Mouse (Mus musculus) embryonic facial prominence, embryonic 10.5 days (tissue): ENCODE measurements around the gene Rpa2. TPM values are rescaled to one million over a fixed set of nuclear protein-coding genes. Genes with fewer than 3 reads are reported as not detected.
"Not testable (repeated sequence)": the region's sequence is repeated elsewhere in the genome, so short reads cannot be mapped to it uniquely, and the experiment has no call there.

Experiments used
- DNase-seq: peaks from one replicate; pipeline ENCODE4 v3.0.0-alpha.2; 2017; ENCODE audit warnings: low spot score
- H3K27ac ChIP-seq: fragments of 300-500 bp; sonication (generic); replicated peaks from 2 replicates; pipeline ENCODE4 v1.5.1; 2016; ENCODE audit warnings: mild to moderate bottlenecking
- H3K27me3 ChIP-seq: fragments of 300-500 bp; sonication (generic); replicated peaks from 2 replicates; pipeline ENCODE4 v1.6.1; 2016; ENCODE audit warnings: low read depth, mild to moderate bottlenecking; ENCODE audit not compliant: poor library complexity, severe bottlenecking
- H3K36me3 ChIP-seq: fragments of 300-500 bp; sonication (generic); replicated peaks from 2 replicates; pipeline ENCODE4 v1.6.1; 2016; ENCODE audit warnings: mild to moderate bottlenecking, moderate library complexity
- H3K4me1 ChIP-seq: fragments of 300-500 bp; sonication (generic); 2 replicates; pipeline ENCODE4 v1.6.1; 2016
- H3K4me3 ChIP-seq: fragments of 300-500 bp; sonication (generic); 2 replicates; pipeline ENCODE4 v1.5.1; 2016; ENCODE audit warnings: mild to moderate bottlenecking, moderate library complexity
- H3K9me3 ChIP-seq: fragments of 300-500 bp; sonication (generic); 2 replicates; pipeline ENCODE4 v1.6.1; 2016; ENCODE audit warnings: mild to moderate bottlenecking
- WGBS: fragments of 180-500 bp; shearing (Covaris S2); methylation state at CpG from one replicate; pipeline ENCODE4 v1.1.7; 2016; 5-methylcytosine and 5-hydroxymethylcytosine counted together
- polyA plus RNA-seq: library from polyadenylated mRNA; unstranded; fragments of >200 nt; fragmentation: Nextera tagmentation; extraction: Ambion mirVana; gene quantifications from 2 replicates; pipeline ENCODE4 v1.2.1, GENCODE M21; 2016

The Rpa2 gene
- polyA plus RNA-seq, 1 experiment from 2014 or later: 173 TPM

GRCm38 (mm10) chr4:132798666-132799065 lies 30.5 kb downstream of the Rpa2 start:
- Histone ChIP-seq H3K4me1 (peaks cover 14% of the 10 kb centered on the region), H3K27me3 (peaks cover 42% of the 10 kb centered on the region)
- not testable (repeated sequence) for H3K4me3 ChIP-seq, DNase-seq, H3K36me3 ChIP-seq, H3K27ac ChIP-seq, H3K9me3 ChIP-seq
- WGBS: 81% methylated on average over 3 of the region's 3 CpGs

GRCm38 (mm10) chr4:132799845-132800244 lies 31.7 kb downstream of the Rpa2 start:
- no peak overlapping the region for H3K27ac ChIP-seq
- DNase-seq: no peak
- H3K36me3 ChIP-seq: no peaks in the 10 kb centered on the region
- H3K4me1 ChIP-seq: peaks cover 11% of the 10 kb centered on the region
- no peaks in the 10 kb centered on the region for H3K9me3 ChIP-seq
- WGBS: 92% methylated on average over 4 of the region's 4 CpGs
- no peak overlapping the region for H3K4me3 ChIP-seq
- peaks cover 30% of the 10 kb centered on the region for H3K27me3 ChIP-seq

GRCm38 (mm10) chr4:132801176-132802077 lies 33.3 kb downstream of the Rpa2 start:
- WGBS: 88% methylated on average over 18 of the region's 18 CpGs

GRCm38 (mm10) chr4:132802171-132802637 lies 34.1 kb downstream of the Rpa2 start:
- peaks cover 6% of the 10 kb centered on the region for H3K27me3 ChIP-seq
- no peaks in the 10 kb centered on the region for H3K9me3 ChIP-seq
- 66% methylated on average over 16 of the region's 16 CpGs for WGBS
- no peaks in the 10 kb centered on the region for H3K4me1 ChIP-seq
- no peak for DNase-seq
- H3K36me3 ChIP-seq: no peaks in the 10 kb centered on the region
- no peak overlapping the region for H3K4me3 ChIP-seq
- no peak overlapping the region for H3K27ac ChIP-seq

More at GRCm38 (mm10) chr4:132801176-132802077, 33.3 kb downstream of the Rpa2 start:
- Histone ChIP-seq H3K36me3 (no peaks in the 10 kb centered on the region), H3K27ac (no peak overlapping the region), H3K4me1 (no peaks in the 10 kb centered on the region; the same call in 1 of the 2 replicates), H3K27me3 (peaks cover 14% of the 10 kb centered on the region), H3K4me3 (no peak overlapping the region), H3K9me3 (no peaks in the 10 kb centered on the region)
- DNase-seq: no peak

- no peaks in the 10 kb centered on the region for H3K27me3 ChIP-seq
- H3K9me3 ChIP-seq: no peaks in the 10 kb centered on the region
- no peaks in the 10 kb centered on the region for H3K4me1 ChIP-seq
- H3K27ac ChIP-seq: no peak overlapping the region
- DNase-seq: no peak
- H3K4me3 ChIP-seq: no peak overlapping the region
- 93% methylated on average over 5 of the region's 5 CpGs for WGBS
- no peaks in the 10 kb centered on the region for H3K36me3 ChIP-seq
Measured at GRCm38 (mm10) chr4:132803212-132803611, 35.1 kb downstream of the Rpa2 start.

GRCm38 (mm10) chr4:132803876-132804275 lies 35.7 kb downstream of the Rpa2 start:
- no peaks in the 10 kb centered on the region for H3K4me1 ChIP-seq
- DNase-seq: no peak
- no peak overlapping the region for H3K27ac ChIP-seq
- H3K36me3 ChIP-seq: no peaks in the 10 kb centered on the region
- no peaks in the 10 kb centered on the region for H3K27me3 ChIP-seq
- H3K4me3 ChIP-seq: no peak overlapping the region
- 95% methylated on average over 7 of the region's 7 CpGs for WGBS
- H3K9me3 ChIP-seq: no peaks in the 10 kb centered on the region

GRCm38 (mm10) chr4:132804331-132804730 lies 36.2 kb downstream of the Rpa2 start:
- H3K27me3 ChIP-seq: no peaks in the 10 kb centered on the region
- H3K27ac ChIP-seq: no peak overlapping the region
- H3K36me3 ChIP-seq: no peaks in the 10 kb centered on the region
- H3K4me3 ChIP-seq: no peak overlapping the region
- no peaks in the 10 kb centered on the region for H3K9me3 ChIP-seq
- DNase-seq: no peak
- WGBS: 94% methylated on average over 6 of the region's 6 CpGs
- no peaks in the 10 kb centered on the region for H3K4me1 ChIP-seq

- H3K4me3 ChIP-seq: no peak overlapping the region
- H3K9me3 ChIP-seq: no peaks in the 10 kb centered on the region
- no peak overlapping the region for H3K27ac ChIP-seq
- no peaks in the 10 kb centered on the region for H3K27me3 ChIP-seq
- 87% methylated on average over 5 of the region's 5 CpGs for WGBS
- no peaks in the 10 kb centered on the region for H3K4me1 ChIP-seq
- H3K36me3 ChIP-seq: no peaks in the 10 kb centered on the region
- no peak for DNase-seq
Measured at GRCm38 (mm10) chr4:132805146-132805545, 37.0 kb downstream of the Rpa2 start.

- 90% methylated on average over 12 of the region's 12 CpGs for WGBS
- Histone ChIP-seq H3K9me3 (0 out of 2 replicates have a peak, but pooled peaks cover 4% of the 10 kb centered on the region), H3K27me3 (no peaks in the 10 kb centered on the region), H3K4me1 (no peaks in the 10 kb centered on the region), H3K27ac (no peak overlapping the region), H3K36me3 (no peaks in the 10 kb centered on the region), H3K4me3 (no peak overlapping the region)
- DNase-seq: no peak
Measured at GRCm38 (mm10) chr4:132805599-132806197, 37.6 kb downstream of the Rpa2 start.

GRCm38 (mm10) chr4:132806620-132807191 lies 38.6 kb downstream of the Rpa2 start:
- H3K4me3 ChIP-seq: no peak overlapping the region
- H3K4me1 ChIP-seq: no peaks in the 10 kb centered on the region
- H3K27ac ChIP-seq: no peak overlapping the region
- peaks cover 10% of the 10 kb centered on the region; the same call in 1 of the 2 replicates for H3K9me3 ChIP-seq
- no peaks in the 10 kb centered on the region for H3K36me3 ChIP-seq
- no peak for DNase-seq
- H3K27me3 ChIP-seq: no peaks in the 10 kb centered on the region
- 91% methylated on average over 7 of the region's 7 CpGs for WGBS

GRCm38 (mm10) chr4:132807771-132808641 lies 39.9 kb downstream of the Rpa2 start:
- no peak overlapping the region for H3K4me3 ChIP-seq
- H3K36me3 ChIP-seq: no peaks in the 10 kb centered on the region
- H3K27me3 ChIP-seq: no peaks in the 10 kb centered on the region
- no peak for DNase-seq
- H3K9me3 ChIP-seq: peaks cover 10% of the 10 kb centered on the region; the same call in 1 of the 2 replicates
- no peak overlapping the region for H3K27ac ChIP-seq
- 77% methylated on average over 5 of the region's 5 CpGs for WGBS
- no peaks in the 10 kb centered on the region for H3K4me1 ChIP-seq

GRCm38 (mm10) chr4:132809621-132810020 lies 41.5 kb downstream of the Rpa2 start:
- Histone ChIP-seq H3K36me3 (no peaks in the 10 kb centered on the region), H3K27me3 (no peaks in the 10 kb centered on the region), H3K27ac (no peak overlapping the region), H3K4me3 (no peak overlapping the region), H3K4me1 (no peaks in the 10 kb centered on the region), H3K9me3 (peaks cover 10% of the 10 kb centered on the region; the same call in 1 of the 2 replicates)
- 89% methylated on average over 5 of the region's 5 CpGs for WGBS
- no peak for DNase-seq
